Mouse (Mus musculus): ENCODE data around the gene Gm10318.

The Gm10318 gene

GRCm38 (mm10) chr10:77852559-77852958, at the start of gene Gm10318:
TSS of gene Gm10318 (plus strand) at chr10:77852859.
- no peak for DNase-seq (ENCODE audit: low spot score in 2 of 2)

GRCm38 (mm10) chr10:77804095-77804494, 48.6 kb upstream of the Gm10318 start:
- DNase-seq (ENCODE audit: low spot score in 2 of 2), result no peak

- DNase-seq (ENCODE audit: low spot score in 2 of 2), result no peak
Measured at GRCm38 (mm10) chr10:77811743-77812142, 40.9 kb upstream of the Gm10318 start, which contains the start of gene Gm9507. TSS of gene Gm9507 (minus strand) at chr10:77811843.

GRCm38 (mm10) chr10:77814382-77814781, 38.3 kb upstream of the Gm10318 start, which contains the start of gene Gm2696:
TSS of gene Gm2696 (plus strand) at chr10:77814682.
- no peak for DNase-seq (ENCODE audit: low spot score in 2 of 2)

GRCm38 (mm10) chr10:77815514-77815913, 37.1 kb upstream of the Gm10318 start:
- DNase-seq (ENCODE audit: low spot score in 2 of 2), result no peak

- no peak for DNase-seq (ENCODE audit: low spot score in 2 of 2)
Measured at GRCm38 (mm10) chr10:77818523-77818922, 34.1 kb upstream of the Gm10318 start.

- no peak for DNase-seq (ENCODE audit: low spot score in 2 of 2)
Measured at GRCm38 (mm10) chr10:77819203-77819602, 33.5 kb upstream of the Gm10318 start.

GRCm38 (mm10) chr10:77826951-77827350, 25.7 kb upstream of the Gm10318 start, which contains the start of gene Krtap10-4:
TSS of gene Krtap10-4 (minus strand) at chr10:77827095.
- no peak for DNase-seq (ENCODE audit: low spot score in 2 of 2)

GRCm38 (mm10) chr10:77835647-77836046, 17.0 kb upstream of the Gm10318 start, which contains the start of gene Krtap10-10:
TSS of gene Krtap10-10 (plus strand) at chr10:77835947.
- peak; percentile 19 to 25 for DNase-seq (ENCODE audit: low spot score in 2 of 2)

- no peak for DNase-seq (ENCODE audit: low spot score in 2 of 2)
Measured at GRCm38 (mm10) chr10:77839006-77839405, 13.7 kb upstream of the Gm10318 start.

- DNase-seq (ENCODE audit: low spot score in 2 of 2), result no peak
Measured at GRCm38 (mm10) chr10:77846503-77846902, 6.2 kb upstream of the Gm10318 start, which contains the start of gene Gm36176. TSS of gene Gm36176 (plus strand) at chr10:77846803.

- DNase-seq (ENCODE audit: low spot score in 2 of 2), result no peak
Measured at GRCm38 (mm10) chr10:77846961-77847360, 5.7 kb upstream of the Gm10318 start.

- no peak for DNase-seq (ENCODE audit: low spot score in 2 of 2)
Measured at GRCm38 (mm10) chr10:77847538-77847937, 5.1 kb upstream of the Gm10318 start.

GRCm38 (mm10) chr10:77861675-77862074, 9.0 kb downstream of the Gm10318 start, which contains the start of gene Gm3285:
TSS of gene Gm3285 (plus strand) at chr10:77861975.
- DNase-seq (ENCODE audit: low spot score in 2 of 2), result no peak

- DNase-seq (ENCODE audit: low spot score in 2 of 2), result no peak
Measured at GRCm38 (mm10) chr10:77864067-77864761, 11.6 kb downstream of the Gm10318 start.

GRCm38 (mm10) chr10:77864762-77865143, 12.1 kb downstream of the Gm10318 start:
- DNase-seq (ENCODE audit: low spot score in 2 of 2), result no peak

GRCm38 (mm10) chr10:77867546-77867945, 14.9 kb downstream of the Gm10318 start:
- DNase-seq (ENCODE audit: low spot score in 2 of 2), result no peak

- DNase-seq (ENCODE audit: low spot score in 2 of 2), result no peak
Measured at GRCm38 (mm10) chr10:77869651-77870050, 17.0 kb downstream of the Gm10318 start.

- DNase-seq (ENCODE audit: low spot score in 2 of 2), result peak; percentile 61 to 64
Measured at GRCm38 (mm10) chr10:77878985-77879384, 26.3 kb downstream of the Gm10318 start.

GRCm38 (mm10) chr10:77880305-77880704, 27.6 kb downstream of the Gm10318 start:
- DNase-seq (ENCODE audit: low spot score in 2 of 2), result no peak

- DNase-seq (ENCODE audit: low spot score in 2 of 2), result no peak
Measured at GRCm38 (mm10) chr10:77882553-77882952, 29.9 kb downstream of the Gm10318 start.

GRCm38 (mm10) chr10:77886007-77886747, 33.5 kb downstream of the Gm10318 start:
- no peak for DNase-seq (ENCODE audit: low spot score in 2 of 2)

Measured in right cerebral cortex, adult 2 months (tissue).